Mouse (Mus musculus): ENCODE data around the gene Fndc5.
A peak's percentile ranks its signal among the peaks of the same experiment; 100 is the strongest.

The Fndc5 gene

GRCm38 (mm10) chr4:129136579-129137391 lies at the start of gene Fndc5:
TSS of gene Fndc5 (plus strand) at chr4:129136999.
- DNase-seq (ENCODE audit: low spot score), result no peak

DNA sequence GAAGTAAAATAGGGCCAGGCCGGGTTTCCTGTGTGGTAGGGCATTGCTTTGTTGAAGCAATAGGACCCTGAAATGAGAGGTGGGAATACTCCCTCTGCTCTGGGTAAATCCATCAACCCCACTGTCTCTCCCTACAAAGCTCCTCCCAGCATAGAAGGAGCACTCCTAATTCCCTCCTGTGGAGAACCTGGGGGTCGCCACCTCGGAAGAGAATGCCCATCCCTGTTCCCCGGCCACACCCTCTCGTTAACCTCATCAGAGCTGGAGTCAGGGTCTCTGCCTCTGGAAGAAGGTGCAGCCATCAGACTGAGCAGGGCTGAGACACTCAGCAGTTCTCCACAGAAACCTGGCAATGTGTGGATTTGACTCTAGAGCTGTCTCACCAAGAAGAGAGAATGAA lies 48.9 kb upstream of the Fndc5 start:
- DNase-seq (ENCODE audit: low spot score), result no peak

DNA sequence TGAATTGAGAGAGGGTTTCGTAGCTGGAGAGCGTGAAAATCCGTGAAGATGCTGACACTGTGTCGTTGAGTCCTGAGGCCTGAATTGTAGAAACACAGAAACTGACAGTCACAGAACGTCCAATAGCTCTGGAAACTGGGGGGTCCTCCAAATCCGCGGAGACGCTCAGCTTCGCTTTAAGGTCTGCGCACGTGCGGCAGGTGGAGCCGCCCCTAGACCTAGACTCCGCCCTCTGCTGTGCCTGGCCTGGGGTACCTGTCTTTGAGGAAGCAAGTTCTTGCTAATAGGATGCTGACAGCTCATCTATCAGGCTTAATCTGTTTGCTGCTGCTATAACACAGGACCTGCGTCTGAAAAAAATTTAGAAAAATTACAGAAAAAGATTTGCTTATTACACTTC lies 41.5 kb upstream of the Fndc5 start:
- no peak for DNase-seq (ENCODE audit: low spot score)

GRCm38 (mm10) chr4:129097006-129097405 lies 39.8 kb upstream of the Fndc5 start:
- DNase-seq (ENCODE audit: low spot score), result no peak

GRCm38 (mm10) chr4:129102133-129102829 lies 34.5 kb upstream of the Fndc5 start:
- no peak for DNase-seq (ENCODE audit: low spot score)

- no peak for DNase-seq (ENCODE audit: low spot score)
Measured at GRCm38 (mm10) chr4:129105356-129105755, 31.4 kb upstream of the Fndc5 start, which contains the start of gene Tmem54. TSS of gene Tmem54 (plus strand) at chr4:129105548.

- no peak for DNase-seq (ENCODE audit: low spot score)
Measured at GRCm38 (mm10) chr4:129106073-129106472, 30.7 kb upstream of the Fndc5 start.

GRCm38 (mm10) chr4:129107348-129107899 lies 29.4 kb upstream of the Fndc5 start:
- DNase-seq (ENCODE audit: low spot score), result no peak

GRCm38 (mm10) chr4:129108624-129109023 lies 28.2 kb upstream of the Fndc5 start:
- DNase-seq (ENCODE audit: low spot score), result no peak

- no peak for DNase-seq (ENCODE audit: low spot score)
Measured at GRCm38 (mm10) chr4:129110804-129111203, 26.0 kb upstream of the Fndc5 start.

GRCm38 (mm10) chr4:129111350-129111749 lies 25.4 kb upstream of the Fndc5 start:
- no peak for DNase-seq (ENCODE audit: low spot score)

DNA sequence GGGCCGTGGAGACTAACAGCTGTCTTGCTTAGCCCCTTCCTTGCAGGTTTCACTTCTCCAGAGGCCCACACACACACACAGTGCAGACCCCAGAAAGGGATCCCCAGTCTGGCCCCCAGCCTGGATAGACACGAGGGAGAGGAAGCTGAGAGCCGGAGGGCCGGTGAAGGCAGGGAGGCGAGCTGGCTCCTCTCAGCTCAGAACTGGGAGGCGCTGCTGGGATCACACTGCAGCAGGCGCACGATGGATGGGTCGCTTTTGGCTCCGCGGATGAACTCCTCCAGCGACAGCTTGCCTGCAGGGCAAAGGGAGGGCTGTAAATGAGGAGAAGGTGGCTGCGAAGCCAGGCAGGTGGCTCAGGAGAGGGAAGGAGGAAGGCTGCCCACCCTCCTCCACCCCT lies 24.6 kb upstream of the Fndc5 start:
- DNase-seq (ENCODE audit: low spot score), result no peak

GRCm38 (mm10) chr4:129113083-129113988 lies 23.5 kb upstream of the Fndc5 start:
- DNase-seq (ENCODE audit: low spot score), result peak; percentile 89

DNA sequence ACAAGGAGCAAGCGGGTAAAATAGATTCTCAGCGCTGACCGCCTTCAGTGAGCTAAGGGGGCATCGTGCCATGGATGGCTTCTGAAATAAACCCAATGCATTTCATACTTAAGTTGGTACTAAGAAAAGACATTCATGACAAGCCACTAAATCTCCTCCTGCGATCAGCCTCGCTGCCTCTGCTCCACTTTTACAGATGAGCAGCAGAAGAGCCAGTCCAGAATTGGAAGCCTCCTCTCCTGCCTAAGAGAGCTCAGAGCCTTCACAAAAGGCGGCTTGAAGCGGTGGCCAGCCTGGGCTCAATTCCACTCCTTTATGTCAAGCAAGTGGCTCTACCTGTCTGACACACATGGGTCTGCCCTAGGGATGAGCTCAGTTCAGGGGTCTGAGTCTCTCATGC lies 20.1 kb upstream of the Fndc5 start:
- DNase-seq (ENCODE audit: low spot score), result no peak

GRCm38 (mm10) chr4:129117720-129118510 lies 18.9 kb upstream of the Fndc5 start:
- DNase-seq (ENCODE audit: low spot score), result no peak

- no peak for DNase-seq (ENCODE audit: low spot score)
Measured at GRCm38 (mm10) chr4:129119708-129120107, 17.1 kb upstream of the Fndc5 start.

GRCm38 (mm10) chr4:129120520-129121445 lies 16.0 kb upstream of the Fndc5 start:
- peak; percentile 81 for DNase-seq (ENCODE audit: low spot score)

GRCm38 (mm10) chr4:129121569-129122086 lies 15.2 kb upstream of the Fndc5 start, which contains the start of gene Hpca:
TSS of gene Hpca (minus strand) at chr4:129122036.
- no peak for DNase-seq (ENCODE audit: low spot score)

GRCm38 (mm10) chr4:129122107-129122506 lies 14.7 kb upstream of the Fndc5 start:
- DNase-seq (ENCODE audit: low spot score), result no peak

DNA sequence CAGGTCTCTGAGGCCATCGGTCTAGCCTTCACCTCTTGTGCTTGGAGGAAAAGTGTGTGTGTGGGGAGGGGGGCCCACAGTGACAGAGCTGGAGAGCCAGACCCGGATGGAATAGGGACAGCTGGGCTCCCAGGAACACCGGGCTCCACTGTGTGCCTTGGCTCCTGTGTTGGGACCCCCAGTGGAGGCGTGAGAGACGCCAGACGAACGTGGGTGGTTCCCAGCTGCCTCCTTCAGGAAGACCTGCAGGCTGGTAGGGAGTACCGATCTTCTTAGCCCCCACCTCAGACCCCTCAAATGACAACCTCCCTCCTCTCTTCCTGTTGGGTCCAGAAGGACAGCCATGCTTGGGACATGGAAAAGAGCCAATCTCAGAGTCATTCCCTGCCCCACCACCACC lies 14.1 kb upstream of the Fndc5 start:
- DNase-seq (ENCODE audit: low spot score), result no peak

Data from embryo, embryonic 10.5 days (tissue).